In the genomic region with DNA sequence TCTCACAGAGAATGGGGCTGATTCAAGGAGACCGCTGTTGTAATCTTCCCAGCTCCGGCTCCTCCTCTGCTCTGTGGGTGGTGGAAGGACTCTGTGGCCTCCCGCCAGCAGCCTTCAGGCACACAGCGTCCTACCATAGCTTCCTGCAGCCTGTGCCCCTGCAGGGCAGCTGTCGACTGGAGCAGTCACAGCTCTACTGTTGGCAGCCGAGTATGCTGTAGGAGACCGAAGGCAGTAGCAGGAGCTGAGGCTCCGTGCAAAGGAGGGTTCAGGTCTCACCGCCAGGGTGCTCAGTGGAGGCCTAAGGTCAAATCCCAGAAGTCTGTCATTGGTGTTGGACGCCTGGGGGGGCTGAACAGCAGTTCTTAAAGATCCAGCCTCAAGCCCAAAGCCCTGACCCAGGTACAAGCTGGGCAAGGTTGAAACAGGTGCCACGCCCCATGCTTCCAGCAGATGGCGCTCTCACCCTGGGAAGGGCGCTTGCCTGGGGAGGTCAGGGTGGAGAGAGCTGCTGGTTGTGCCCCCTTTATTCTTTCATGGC, we compare ENCODE assay signal across 8 mouse cellular contexts.
DNase-seq lines count a peak whose midpoint lies in the region; ATAC-seq and TF ChIP-seq lines count a peak whose summit lies in the region.

No protein-coding gene starts in this region.

- H3K36me3 ChIP-seq in C2C12 (ENCODE audit: control insufficient read depth, insufficient read depth) = no peaks in the 10 kb centered on the region
- no peaks in the 10 kb centered on the region for H3K36me3 ChIP-seq in embryonic facial prominence, embryonic 14.5 days (ENCODE audit: control insufficient read depth, insufficient read depth, low read length)
- H3K36me3 ChIP-seq in heart, embryonic 10.5 days = no peaks in the 10 kb centered on the region
- H3K36me3 ChIP-seq in kidney, postnatal 0 days (ENCODE audit: insufficient read depth, low read length) = no peaks in the 10 kb centered on the region
- H3K36me3 ChIP-seq in liver, embryonic 14.5 days (replicated peaks; ENCODE audit: control insufficient read depth, insufficient read depth, low read depth) = no peaks in the 10 kb centered on the region
- H3K36me3 ChIP-seq in stomach, embryonic 15.5 days = no peaks in the 10 kb centered on the region

- DNase-seq in adrenal gland, postnatal 14 days = peak; percentile 90
- DNase-seq in embryonic facial prominence, embryonic 14.5 days (ENCODE audit: low spot score) = peak; percentile 81
- DNase-seq in heart, embryonic 10.5 days (ENCODE audit: low spot score) = peak; percentile 89
- DNase-seq in kidney, postnatal 0 days (ENCODE audit: low spot score) = peak; percentile 71
- DNase-seq in liver, embryonic 14.5 days (ENCODE audit: low read depth in 3 of 3, low spot score in 3 of 3) = no peak
- peak; percentile 85 for DNase-seq in neural tube, embryonic 10.5 days (ENCODE audit: extremely low spot score, low spot score)

- H3K4me2 ChIP-seq in embryonic facial prominence, embryonic 14.5 days (ENCODE audit: low read depth, low read length) = no peak overlapping the region
- H3K4me2 ChIP-seq in kidney, postnatal 0 days (ENCODE audit: low read length) = peak overlapping the region; percentile 34
- peak overlapping the region; percentile 37 for H3K4me2 ChIP-seq in liver, embryonic 14.5 days (ENCODE audit: low read depth)
- H3K4me2 ChIP-seq in stomach, embryonic 15.5 days = peak overlapping the region; percentile 26

- H3K9me3 ChIP-seq in embryonic facial prominence, embryonic 14.5 days (ENCODE audit: control insufficient read depth, low read length) = no peaks in the 10 kb centered on the region
- no peaks in the 10 kb centered on the region for H3K9me3 ChIP-seq in heart, embryonic 10.5 days
- H3K9me3 ChIP-seq in kidney, postnatal 0 days (replicated peaks; ENCODE audit: low read length) = no peaks in the 10 kb centered on the region
- H3K9me3 ChIP-seq in liver, embryonic 14.5 days (ENCODE audit: control insufficient read depth, low read length) = no peaks in the 10 kb centered on the region
- H3K9me3 ChIP-seq in stomach, embryonic 15.5 days = no peaks in the 10 kb centered on the region

- H3K79me2 ChIP-seq in C2C12 (ENCODE audit: control insufficient read depth, insufficient read depth) = peaks cover 19% of the 10 kb centered on the region

- TF ChIP-seq EP300 in liver, embryonic 14.5 days (IDR thresholded peaks at IDR 0.05; ENCODE audit: low read depth) = no peak

- no peaks in the 10 kb centered on the region for H3K79me3 ChIP-seq in C2C12 (ENCODE audit: low read depth)

- no peak overlapping the region for H3K4me3 ChIP-seq in C2C12 (ENCODE audit: insufficient read depth, poor library complexity, severe bottlenecking)
- H3K4me3 ChIP-seq in embryonic facial prominence, embryonic 14.5 days (ENCODE audit: low read depth, low read length) = no peak overlapping the region
- peak overlapping the region; percentile 44 for H3K4me3 ChIP-seq in heart, embryonic 10.5 days
- H3K4me3 ChIP-seq in kidney, postnatal 0 days (replicated peaks; ENCODE audit: low read depth, low read length) = no peak overlapping the region
- no peak overlapping the region for H3K4me3 ChIP-seq in liver, embryonic 14.5 days (ENCODE audit: insufficient read depth in 1 of 2, low read depth in 2 of 2, low read length in 2 of 2)
- no peak overlapping the region for H3K4me3 ChIP-seq in stomach, embryonic 15.5 days (replicated peaks)

- peak overlapping the region; percentile 14; the same call in 1 of the 2 replicates for H3K9ac ChIP-seq in embryonic facial prominence, embryonic 14.5 days (ENCODE audit: low read depth, low read length)
- H3K9ac ChIP-seq in kidney, postnatal 0 days (ENCODE audit: low read depth, low read length) = no peak overlapping the region
- H3K9ac ChIP-seq in liver, embryonic 14.5 days (replicated peaks) = peak overlapping the region; percentile 19
- H3K9ac ChIP-seq in stomach, embryonic 15.5 days = no peak overlapping the region

- no peak overlapping the region for H3ac ChIP-seq in C2C12 (ENCODE audit: control insufficient read depth, insufficient read length, low read depth)

- ATAC-seq in embryonic facial prominence, embryonic 14.5 days (ENCODE audit: low read depth) = peak; percentile 48
- ATAC-seq in kidney, postnatal 0 days (replicated peaks; ENCODE audit: low FRiP score, low read depth) = peak; percentile 35; the same call in 1 of the 2 replicates
- peak; percentile 73 for ATAC-seq in liver, embryonic 14.5 days (ENCODE audit: insufficient read depth)
- ATAC-seq in stomach, embryonic 15.5 days (ENCODE audit: insufficient read depth, low FRiP score, low read depth) = peak; percentile 61; the same call in 1 of the 2 replicates

- WGBS in embryonic facial prominence, embryonic 14.5 days = 7% methylated on average over 13 of the region's 13 CpGs
- WGBS in heart, embryonic 10.5 days = 6% methylated on average over 13 of the region's 13 CpGs
- 13% methylated on average over 13 of the region's 13 CpGs for WGBS in kidney, postnatal 0 days
- 10% methylated on average over 13 of the region's 13 CpGs for WGBS in liver, embryonic 14.5 days (ENCODE audit: insufficient replicate concordance)
- 11% methylated on average over 13 of the region's 13 CpGs for WGBS in stomach, embryonic 15.5 days

- peak; percentile 94 for TF ChIP-seq CTCF in C2C12 (IDR thresholded peaks at IDR 0.05; ENCODE audit: control insufficient read depth, insufficient read depth, insufficient read length)
- TF ChIP-seq CTCF in kidney, postnatal 0 days (IDR thresholded peaks at IDR 0.05; ENCODE audit: low read depth) = peak; percentile 91
- TF ChIP-seq CTCF in liver, embryonic 14.5 days (IDR thresholded peaks at IDR 0.05; ENCODE audit: low read depth) = peak; percentile 100

- no peaks in the 10 kb centered on the region for H3K27me3 ChIP-seq in C2C12 (ENCODE audit: control insufficient read depth, insufficient read depth, insufficient read length)
- no peaks in the 10 kb centered on the region for H3K27me3 ChIP-seq in embryonic facial prominence, embryonic 14.5 days (replicated peaks; ENCODE audit: control insufficient read depth, insufficient read depth, low read length)
- H3K27me3 ChIP-seq in heart, embryonic 10.5 days (ENCODE audit: insufficient read depth, poor library complexity, severe bottlenecking) = peaks cover 13% of the 10 kb centered on the region
- no peaks in the 10 kb centered on the region for H3K27me3 ChIP-seq in kidney, postnatal 0 days (ENCODE audit: insufficient read depth, low read length)
- H3K27me3 ChIP-seq in liver, embryonic 14.5 days (ENCODE audit: control insufficient read depth, insufficient read depth, low read length) = no peaks in the 10 kb centered on the region
- no peaks in the 10 kb centered on the region for H3K27me3 ChIP-seq in stomach, embryonic 15.5 days (replicated peaks)

- peaks cover 63% of the 10 kb centered on the region for H3K4me1 ChIP-seq in embryonic facial prominence, embryonic 14.5 days (ENCODE audit: control insufficient read depth, insufficient read depth, low read length)
- peaks cover 64% of the 10 kb centered on the region for H3K4me1 ChIP-seq in heart, embryonic 10.5 days
- H3K4me1 ChIP-seq in kidney, postnatal 0 days (replicated peaks; ENCODE audit: insufficient read depth, low read length) = peaks cover 16% of the 10 kb centered on the region
- H3K4me1 ChIP-seq in liver, embryonic 14.5 days (replicated peaks; ENCODE audit: control insufficient read depth in 2 of 2, insufficient read depth in 2 of 2, low read length in 1 of 2) = peaks cover 14 to 19% of the 10 kb centered on the region in 2 experiments
- H3K4me1 ChIP-seq in stomach, embryonic 15.5 days = peaks cover 41% of the 10 kb centered on the region

- peak overlapping the region; percentile 39; the same call in 1 of the 2 replicates for H3K27ac ChIP-seq in embryonic facial prominence, embryonic 14.5 days (replicated peaks; ENCODE audit: low read depth, low read length)
- peak overlapping the region; percentile 69 for H3K27ac ChIP-seq in heart, embryonic 10.5 days
- 0 out of 2 replicates have a peak overlapping the region, but pooled peaks have one; percentile 36 for H3K27ac ChIP-seq in kidney, postnatal 0 days
- H3K27ac ChIP-seq in liver, embryonic 14.5 days = no peak overlapping the region
- H3K27ac ChIP-seq in stomach, embryonic 15.5 days = no peak overlapping the region

TF ChIP-seq in C2C12, 6 proteins besides CTCF, POLR2A, EP300 and RAD21:
- TF ChIP-seq MYOG (IDR thresholded peaks at IDR 0.05; ENCODE audit: control insufficient read depth, extremely low read depth, insufficient read length) (no peak), MYOD1 (IDR thresholded peaks at IDR 0.05; ENCODE audit: control insufficient read depth, insufficient read length, low read depth) (no peak)

Comparison
In these comparisons a context has a peak if more than half of its experiments do, and no peak if none do; other contexts are left out.
1. DNase-seq: peak in adrenal gland, postnatal 14 days (single experiment), embryonic facial prominence, embryonic 14.5 days (single experiment), heart, embryonic 10.5 days (single experiment), kidney, postnatal 0 days (single experiment) and neural tube, embryonic 10.5 days (single experiment); none in liver, embryonic 14.5 days (0 of 3).
2. H3K27ac ChIP-seq: peak in embryonic facial prominence, embryonic 14.5 days (single experiment), heart, embryonic 10.5 days (single experiment) and kidney, postnatal 0 days (single experiment); none in liver, embryonic 14.5 days (single experiment) and stomach, embryonic 15.5 days (single experiment).
3. H3K9ac ChIP-seq: peak in embryonic facial prominence, embryonic 14.5 days (single experiment) and liver, embryonic 14.5 days (single experiment); none in kidney, postnatal 0 days (single experiment) and stomach, embryonic 15.5 days (single experiment).
4. Peak in every context shown above with its lines, with median percentiles within 50 percentile points of each other: CTCF ChIP-seq and ATAC-seq.